Mouse (Mus musculus) kidney, postnatal 0 days (tissue): Measurements from ENCODE around the gene Tbx18. TPM values are rescaled to one million over a fixed set of nuclear protein-coding genes. Genes with fewer than 3 reads are reported as not detected.
A peak's percentile ranks its signal among the peaks of the same experiment; 100 is the strongest.

ENCODE experiments used
- ATAC-seq: fragments of 200-750 bp; cut with Nextera tagmentation; replicated peaks from 2 replicates; pipeline ENCODE4 v1.8.0; 2017; ENCODE audit warnings: low read depth, moderate number of reproducible peaks, moderate TSS enrichment, moderate library complexity; ENCODE audit not compliant: low FRiP score
- DNase-seq: peaks from one replicate; pipeline ENCODE4 v3.0.0-alpha.2; 2016; ENCODE audit warnings: low spot score
- H3K27ac ChIP-seq: fragments of 300-500 bp; sonication (generic); 2 replicates; pipeline ENCODE4 v1.5.1; 2014; ENCODE audit warnings: mild to moderate bottlenecking
- H3K27me3 ChIP-seq: fragments of 300-500 bp; sonication (generic); 2 replicates; pipeline ENCODE4 v1.6.1; 2014; ENCODE audit warnings: low read length, mixed read lengths; ENCODE audit not compliant: insufficient read depth
- H3K36me3 ChIP-seq: fragments of 300-500 bp; sonication (generic); 2 replicates; pipeline ENCODE4 v1.6.1; 2014; ENCODE audit warnings: low read length, mixed read lengths; ENCODE audit not compliant: insufficient read depth
- H3K4me1 ChIP-seq: fragments of 300-500 bp; sonication (generic); replicated peaks from 2 replicates; pipeline ENCODE4 v1.6.1; 2014; ENCODE audit warnings: antibody characterized with exemption, low read length, mixed read lengths; ENCODE audit not compliant: insufficient read depth
- H3K4me2 ChIP-seq: fragments of 300-500 bp; sonication (generic); 2 replicates; pipeline ENCODE4 v1.6.1; 2014; ENCODE audit warnings: mild to moderate bottlenecking, low read length, moderate library complexity, mixed read lengths
- H3K4me3 ChIP-seq: fragments of 300-500 bp; sonication (generic); replicated peaks from 2 replicates; pipeline ENCODE4 v1.5.1; 2014; ENCODE audit warnings: low read depth, low read length
- H3K9ac ChIP-seq: fragments of 300-500 bp; sonication (generic); 2 replicates; pipeline ENCODE4 v1.6.1; 2014; ENCODE audit warnings: low read depth, low read length
- H3K9me3 ChIP-seq: fragments of 300-500 bp; sonication (generic); replicated peaks from 2 replicates; pipeline ENCODE4 v1.6.1; 2016; ENCODE audit warnings: low read length, inconsistent platforms, mixed read lengths
- CTCF ChIP-seq: IDR thresholded peaks from 2 replicates; pipeline ENCODE4 v1.5.1; 2016; ENCODE audit warnings: antibody characterized with exemption, low read depth, mild to moderate bottlenecking, moderate library complexity
- WGBS: fragments of 180-500 bp; shearing (Covaris S2); extraction: QIAGEN DNeasy Blood & Tissue Kit; methylation state at CpG from one replicate; pipeline ENCODE4 v1.1.7; 2014; 5-methylcytosine and 5-hydroxymethylcytosine counted together
- polyA plus RNA-seq: library from polyadenylated mRNA; unstranded; fragments of >200 nt; fragmentation: Nextera tagmentation; extraction: Ambion mirVana; gene quantifications from 2 replicates; pipeline ENCODE4 v1.2.1, GENCODE M21; 2015

The Tbx18 gene
- polyA plus RNA-seq, 1 experiment from 2014 or later = 0.89 TPM

DNA sequence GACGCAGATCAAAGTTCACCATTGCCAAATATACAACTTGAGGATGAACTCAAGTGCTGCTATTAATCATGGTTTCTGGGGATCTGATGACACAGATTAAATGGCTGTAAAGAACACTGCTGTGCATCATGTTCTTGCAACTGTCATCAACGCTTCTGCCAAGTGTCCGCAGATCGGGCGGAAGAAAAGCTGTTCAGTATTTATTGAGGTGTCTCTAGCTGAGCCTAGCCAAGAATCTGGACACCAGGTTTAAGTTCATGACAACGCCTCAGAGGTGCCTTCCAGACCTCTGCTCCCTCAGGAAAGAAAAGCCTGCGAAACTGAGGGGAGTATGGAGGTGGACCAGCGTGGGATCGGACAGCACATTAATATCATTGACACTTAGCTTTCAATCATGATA lies 44.1 kb downstream of the Tbx18 start:
- ATAC-seq (no peak), DNase-seq (no peak)
- Histone ChIP-seq H3K27me3 (no peaks in the 10 kb centered on the region), H3K27ac (no peak overlapping the region), H3K4me1 (no peaks in the 10 kb centered on the region; the same call in 1 of the 2 replicates), H3K36me3 (no peaks in the 10 kb centered on the region), H3K4me2 (no peak overlapping the region), H3K9me3 (no peaks in the 10 kb centered on the region), H3K9ac (no peak overlapping the region), H3K4me3 (no peak overlapping the region)
- WGBS = 56% methylated on average over 9 of the region's 9 CpGs
- no peak for TF ChIP-seq CTCF

DNA sequence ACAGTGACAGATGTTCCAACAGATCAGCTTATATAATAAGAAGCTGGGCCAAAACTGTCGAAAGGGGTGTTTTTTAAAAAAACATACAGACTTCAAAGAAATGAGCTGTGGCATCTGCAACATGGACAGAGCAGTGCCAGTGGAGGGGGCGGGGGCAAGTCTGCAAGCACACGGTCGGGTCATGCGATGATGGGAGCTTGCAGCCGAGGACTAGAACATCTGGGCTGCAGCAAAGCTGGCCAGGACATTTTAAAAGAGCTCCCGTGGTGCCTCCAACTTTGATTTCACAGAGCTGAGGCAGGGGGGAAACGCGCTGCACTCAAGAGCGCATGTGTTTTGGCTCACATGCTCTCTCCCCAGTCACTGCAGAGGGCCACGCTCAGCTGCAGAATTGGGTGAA lies 48.8 kb downstream of the Tbx18 start:
- Histone ChIP-seq H3K27ac (no peak overlapping the region), H3K4me3 (no peak overlapping the region), H3K4me2 (peak overlapping the region; percentile 3; the same call in 1 of the 2 replicates), H3K9me3 (no peaks in the 10 kb centered on the region), H3K36me3 (no peaks in the 10 kb centered on the region), H3K9ac (no peak overlapping the region), H3K27me3 (no peaks in the 10 kb centered on the region), H3K4me1 (no peaks in the 10 kb centered on the region; the same call in 1 of the 2 replicates)
- 41% methylated on average over 11 of the region's 11 CpGs for WGBS
- no peak for TF ChIP-seq CTCF
- no peak for DNase-seq
- no peak for ATAC-seq
